Mouse (Mus musculus) fat pad, adult 2 months (tissue): ENCODE measurements around the gene Sf3a2.
A peak's percentile ranks its signal among the peaks of the same experiment; 100 is the strongest.

Experiments
- DNase-seq: peaks from one replicate; pipeline ENCODE4 v3.0.0-alpha.2; 2011; ENCODE audit warnings: low read depth, low spot score; ENCODE audit errors: extremely low read depth

Gene Sf3a2

GRCm38 (mm10) chr10:80774981-80775380 lies 23.0 kb upstream of the Sf3a2 start:
- DNase-seq: no peak

- no peak for DNase-seq
These were observed 22.3 kb upstream of the Sf3a2 start for GRCm38 (mm10) chr10:80775731-80776130.

DNA sequence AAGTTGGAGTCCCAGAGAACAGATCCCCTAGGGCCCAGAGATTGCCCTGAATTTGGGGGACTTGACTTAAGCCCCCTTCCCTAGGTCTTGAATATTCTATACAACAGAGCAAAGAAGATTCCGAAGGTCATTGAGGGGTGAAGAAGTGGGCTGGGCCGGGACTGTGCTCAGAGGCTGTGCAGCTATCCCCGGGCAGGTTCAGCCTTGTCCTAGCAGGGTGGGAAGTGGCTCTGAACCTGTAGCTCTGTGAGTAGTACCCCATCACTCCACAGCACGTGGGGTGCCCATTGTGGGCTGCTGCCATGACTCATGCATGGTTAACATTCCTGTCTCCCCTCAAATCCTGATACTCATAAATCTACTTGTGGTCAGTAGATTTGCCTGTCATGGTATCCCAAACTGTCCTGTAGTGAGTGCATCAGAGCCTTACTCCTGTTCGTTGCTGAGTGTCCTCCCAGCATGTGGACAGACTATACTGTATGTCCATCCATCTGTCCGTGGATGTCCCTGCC lies 21.6 kb upstream of the Sf3a2 start:
- DNase-seq: no peak

- no peak for DNase-seq
These were observed 20.9 kb upstream of the Sf3a2 start for GRCm38 (mm10) chr10:80777123-80777522.

- no peak for DNase-seq
These were observed 18.4 kb upstream of the Sf3a2 start for GRCm38 (mm10) chr10:80779565-80779964.

GRCm38 (mm10) chr10:80784302-80784701 lies 13.7 kb upstream of the Sf3a2 start:
- DNase-seq: no peak

GRCm38 (mm10) chr10:80784871-80785270 lies 13.1 kb upstream of the Sf3a2 start:
- DNase-seq: no peak

DNA sequence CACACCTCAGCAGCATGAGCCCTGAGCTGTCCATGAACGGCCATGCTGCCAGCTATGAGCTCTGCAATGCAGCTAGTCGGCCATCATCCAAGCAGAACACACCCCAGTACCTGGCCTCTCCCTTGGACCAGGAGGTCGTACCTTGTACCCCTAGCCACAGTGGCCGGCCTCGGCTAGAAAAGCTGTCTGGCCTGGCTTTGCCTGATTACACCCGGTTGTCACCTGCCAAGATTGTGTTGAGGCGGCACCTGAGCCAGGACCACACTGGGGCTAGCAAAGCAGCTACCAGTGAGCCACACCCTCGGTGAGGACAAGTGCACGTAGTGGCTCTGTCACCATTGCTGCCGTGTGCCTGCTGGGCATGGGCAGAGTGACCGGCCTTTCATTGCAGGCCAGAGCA lies 12.0 kb upstream of the Sf3a2 start:
- DNase-seq: no peak

- DNase-seq: no peak
These were observed 10.5 kb upstream of the Sf3a2 start for GRCm38 (mm10) chr10:80787517-80787916.

DNA sequence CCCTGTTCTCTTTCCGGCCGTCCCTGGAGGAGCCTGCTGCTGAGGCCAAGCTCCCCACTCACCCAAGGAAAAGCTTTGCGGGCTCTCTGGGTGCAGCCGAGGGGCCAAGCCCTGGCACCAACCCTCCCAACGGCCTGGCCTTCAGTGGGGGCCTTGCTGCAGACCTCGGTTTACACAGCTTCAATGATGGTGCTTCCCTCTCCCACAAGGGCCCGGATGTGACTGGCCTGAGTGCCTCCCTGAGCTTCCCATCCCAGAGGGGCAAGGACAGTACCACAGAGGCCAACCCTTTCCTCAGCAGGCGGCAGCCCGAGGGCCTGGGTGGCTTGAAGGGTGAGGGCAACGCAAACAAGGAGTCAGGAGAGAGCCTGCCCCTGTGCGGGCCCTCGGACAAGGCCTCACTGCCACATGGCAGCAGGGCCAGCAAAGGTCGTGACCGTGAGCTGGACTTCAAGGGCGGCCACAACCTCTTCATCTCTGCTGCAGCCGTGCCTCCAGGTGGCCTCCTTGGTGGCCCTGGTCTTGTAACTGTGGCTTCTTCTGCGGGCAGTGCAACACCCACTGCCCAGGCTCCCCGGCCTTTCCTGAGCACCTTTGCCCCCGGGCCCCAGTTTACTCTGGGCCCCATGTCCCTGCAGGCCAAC lies 7.1 kb upstream of the Sf3a2 start:
- DNase-seq: no peak

- DNase-seq: no peak
These were observed 6.4 kb upstream of the Sf3a2 start for GRCm38 (mm10) chr10:80791476-80792174.

DNA sequence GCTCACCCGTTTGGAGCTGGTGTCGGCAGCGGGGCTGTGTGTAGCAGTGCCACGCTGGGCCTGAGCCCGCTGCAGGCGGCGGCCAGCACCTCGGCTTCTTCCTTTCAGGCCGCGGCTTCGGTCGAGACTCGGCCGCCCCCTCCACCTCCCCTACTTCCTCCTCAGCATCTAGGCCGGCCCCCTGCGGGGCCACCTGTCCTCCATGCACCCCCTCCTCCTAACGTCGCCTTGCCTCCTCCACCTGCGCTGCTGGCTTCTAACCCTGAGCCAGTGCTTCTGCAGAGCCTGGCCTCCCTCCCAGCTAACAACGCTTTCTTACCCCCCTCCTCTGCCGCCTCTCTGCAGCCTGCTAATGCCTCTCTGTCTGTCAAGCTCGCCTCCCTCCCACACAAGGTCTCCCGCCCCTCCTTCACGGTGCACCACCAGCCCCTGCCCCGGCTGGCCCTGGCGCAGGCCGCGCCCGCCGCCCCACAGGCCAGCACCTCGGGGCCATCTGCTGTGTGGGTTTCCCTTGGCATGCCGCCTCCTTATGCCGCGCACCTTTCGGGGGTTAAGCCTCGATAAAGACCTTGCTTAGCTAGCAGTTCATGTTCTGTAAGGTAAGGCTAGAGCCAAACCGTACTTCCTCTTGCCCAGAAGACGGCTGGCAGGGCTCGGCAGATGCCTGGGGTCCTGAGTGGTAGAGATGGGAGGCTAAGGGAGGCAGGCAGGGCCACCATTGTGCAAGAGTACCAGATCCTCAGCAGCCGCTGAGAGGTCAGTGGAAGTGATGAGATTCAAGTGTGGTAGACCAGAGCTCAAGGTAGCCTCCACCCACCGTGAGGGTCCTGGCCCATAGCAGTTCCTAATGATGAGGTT lies 5.6 kb upstream of the Sf3a2 start:
- DNase-seq: peak; percentile 62

DNA sequence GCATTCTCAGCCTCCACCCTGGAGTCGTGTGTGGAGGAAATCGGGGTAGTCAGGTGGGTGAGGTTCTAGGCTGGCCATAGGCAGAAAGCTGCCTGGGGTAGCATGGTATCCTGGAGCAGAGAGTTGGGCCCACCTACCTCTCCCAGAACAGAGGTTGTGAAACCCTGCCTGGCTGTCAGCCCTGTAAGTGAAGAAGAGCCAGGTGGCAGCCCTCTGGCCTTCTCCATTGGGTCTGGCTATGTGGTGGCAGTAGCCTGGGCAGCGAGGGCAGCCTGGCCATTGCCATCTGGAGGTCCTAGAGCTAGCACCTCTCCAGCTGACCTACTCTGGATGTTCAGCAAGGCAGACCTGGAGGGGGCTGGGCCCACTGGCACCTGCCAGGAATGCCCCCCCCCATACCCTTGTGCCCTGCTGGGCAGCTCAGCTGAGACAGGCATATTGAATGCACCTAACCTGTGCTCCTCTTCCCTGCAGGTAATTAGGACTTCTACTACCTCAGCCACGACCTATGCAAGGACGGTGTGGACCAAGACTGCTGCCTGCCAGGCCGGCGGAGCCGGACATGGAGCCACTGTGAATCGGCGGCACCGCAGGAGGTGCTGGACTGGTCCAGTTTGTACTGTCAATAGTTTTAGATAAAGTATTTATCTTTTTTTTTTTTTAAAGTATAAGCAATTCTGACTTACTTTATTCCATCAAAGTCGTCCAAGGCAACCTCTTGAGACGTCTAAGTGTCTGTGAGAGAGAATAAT lies 4.8 kb upstream of the Sf3a2 start:
- no peak for DNase-seq

- no peak for DNase-seq
These were observed 4.2 kb upstream of the Sf3a2 start for GRCm38 (mm10) chr10:80793803-80794202.

GRCm38 (mm10) chr10:80794750-80795149 lies 3.2 kb upstream of the Sf3a2 start:
- no peak for DNase-seq

- no peak for DNase-seq
These were observed 1.6 kb upstream of the Sf3a2 start for GRCm38 (mm10) chr10:80796307-80796848.

- no peak for DNase-seq
These were observed 530 bp upstream of the Sf3a2 start for GRCm38 (mm10) chr10:80797186-80798149.

GRCm38 (mm10) chr10:80799070-80799566 lies 1.1 kb downstream of the Sf3a2 start:
- no peak for DNase-seq

DNA sequence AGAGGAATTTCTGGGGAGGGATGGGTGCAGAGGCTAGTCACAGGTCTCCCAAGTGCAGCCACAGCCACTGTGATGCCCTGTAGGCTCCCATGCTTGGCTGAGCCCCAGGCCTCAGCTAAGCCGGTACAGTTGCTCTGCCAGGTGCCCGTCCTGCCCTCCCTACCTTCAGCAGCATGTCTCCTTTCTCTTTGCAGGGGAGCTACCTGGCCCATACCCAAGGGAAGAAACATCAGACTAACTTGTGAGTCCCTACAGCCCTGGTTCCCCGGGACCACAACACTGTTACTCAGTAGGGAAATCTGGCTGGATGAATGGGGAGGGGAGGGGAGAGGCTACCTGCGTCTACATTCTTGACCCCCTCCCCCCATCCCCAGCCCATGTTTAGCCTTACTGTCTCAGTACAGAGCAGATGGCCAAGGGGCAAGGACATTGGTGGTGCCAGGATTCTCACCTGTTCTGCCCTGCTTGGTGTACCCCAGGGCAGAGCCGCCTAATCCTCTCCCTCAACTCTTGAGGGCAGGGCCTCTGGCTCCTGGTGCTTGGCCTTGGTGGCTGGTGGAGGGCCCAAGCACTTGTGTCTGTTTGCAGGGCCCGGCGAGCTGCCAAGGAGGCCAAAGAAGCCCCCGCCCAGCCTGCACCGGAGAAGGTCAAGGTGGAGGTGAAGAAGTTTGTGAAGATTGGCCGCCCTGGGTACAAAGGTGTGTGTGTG lies 4.4 kb downstream of the Sf3a2 start:
- no peak for DNase-seq
